Mouse (Mus musculus) spleen, postnatal 10 days (tissue): Measurements from ENCODE around the gene Rnf208.
"Not testable (repeated sequence)": the region's sequence is repeated elsewhere in the genome, so short reads cannot be mapped to it uniquely, and the experiment has no call there.

Experiments
- DNase-seq, 2 experiments: peaks; one replicate each; pipeline ENCODE4 v3.0.0; 2021 to 2022; ENCODE audit warnings: low spot score in 2 of 2

Rnf208 gene

DNA sequence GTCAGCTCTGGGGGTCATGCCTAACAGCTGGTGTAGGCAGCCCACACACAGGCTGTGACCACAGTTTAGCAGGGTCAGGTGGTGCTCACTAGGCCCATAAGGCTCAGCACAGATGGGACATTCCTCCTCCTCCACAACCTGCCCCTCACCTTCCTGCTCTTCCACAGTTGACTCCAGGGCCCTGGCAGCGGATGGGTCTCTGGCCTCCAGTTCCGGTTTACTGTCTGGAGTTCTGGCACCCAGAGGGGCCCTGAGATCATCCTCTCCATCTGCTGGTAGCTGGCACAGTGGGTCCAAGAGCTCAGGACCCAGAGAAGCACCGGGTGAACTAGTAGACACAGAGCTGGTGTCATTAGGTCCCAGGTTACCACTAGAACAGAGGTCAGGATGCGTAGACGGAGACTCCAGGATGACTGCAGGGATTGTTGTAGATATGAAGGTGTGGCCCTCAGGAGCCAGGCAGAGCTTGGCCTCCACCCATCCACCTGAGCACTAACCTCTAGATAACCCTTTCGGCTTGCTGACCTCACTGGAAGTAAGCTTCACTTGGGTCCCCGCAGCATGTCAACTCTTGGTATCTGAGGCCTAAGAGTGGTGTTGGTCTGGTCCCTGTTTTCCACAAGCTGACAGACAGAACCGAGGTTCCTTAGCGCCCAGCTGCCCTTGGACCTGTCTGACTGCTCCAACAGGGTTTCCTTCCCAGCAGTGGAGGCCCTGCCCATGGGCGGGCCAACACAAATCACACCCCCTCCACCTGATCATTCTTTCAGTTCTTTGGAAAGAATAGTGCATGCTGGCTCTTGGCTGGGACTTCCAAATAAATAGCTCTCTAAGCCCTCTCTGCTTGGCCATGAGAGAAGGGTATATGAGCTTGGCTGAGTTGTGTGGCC lies 4.4 kb downstream of the Rnf208 start, which contains the start of gene AL732309.1:
TSS of gene AL732309.1 (minus strand) at position 681 of the 890 bp plus-strand sequence.
- DNase-seq = no peak

DNA sequence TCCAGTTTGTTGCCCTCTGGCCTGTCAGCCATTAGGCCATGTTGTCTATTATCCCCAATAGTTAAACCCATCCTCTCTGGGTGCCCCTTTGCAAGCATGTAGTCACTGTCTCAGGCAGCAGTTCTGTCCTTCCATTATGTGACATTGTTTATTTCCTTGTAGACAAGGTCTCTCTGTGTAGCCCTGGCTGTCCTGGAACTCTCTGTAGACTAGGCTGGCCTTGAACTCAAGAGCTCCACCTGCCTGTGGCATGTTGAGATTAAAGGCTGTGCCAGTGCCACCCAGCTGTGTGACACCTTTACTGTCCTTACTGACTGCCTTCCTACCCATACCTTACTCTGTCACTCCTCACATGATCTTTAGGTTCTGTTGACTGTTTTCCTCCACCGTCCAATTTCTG lies 10.3 kb downstream of the Rnf208 start:
- DNase-seq = peak in 1 of 2 experiments; percentile 54

DNA sequence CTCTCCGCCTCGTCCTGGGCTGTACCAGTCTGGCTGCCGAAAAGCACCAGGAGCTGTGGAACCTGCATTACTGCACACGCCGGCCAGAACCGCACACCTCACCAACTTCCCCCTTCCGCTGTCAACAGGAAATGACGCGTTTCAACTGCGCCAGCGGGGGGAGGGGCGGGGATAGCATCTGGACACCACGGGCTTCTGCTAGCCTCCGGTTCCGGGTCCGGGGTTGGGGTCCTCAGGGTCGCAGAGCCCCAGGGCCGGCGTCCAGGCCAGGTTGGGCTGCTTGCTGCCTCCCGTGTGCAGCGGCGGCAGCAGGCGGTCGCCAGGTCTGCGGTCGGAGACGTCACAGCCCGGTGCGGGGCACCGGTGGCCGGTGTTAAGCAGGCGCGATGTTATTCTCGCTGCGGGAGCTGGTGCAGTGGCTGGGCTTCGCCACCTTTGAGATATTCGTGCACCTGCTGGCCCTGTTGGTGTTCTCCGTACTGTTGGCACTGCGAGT lies 13.3 kb downstream of the Rnf208 start, which contains the start of gene Tmem203:
TSS of gene Tmem203 (plus strand) at position 156 of the 496 bp plus-strand sequence.
- DNase-seq = peak; percentile 87 to 93

DNA sequence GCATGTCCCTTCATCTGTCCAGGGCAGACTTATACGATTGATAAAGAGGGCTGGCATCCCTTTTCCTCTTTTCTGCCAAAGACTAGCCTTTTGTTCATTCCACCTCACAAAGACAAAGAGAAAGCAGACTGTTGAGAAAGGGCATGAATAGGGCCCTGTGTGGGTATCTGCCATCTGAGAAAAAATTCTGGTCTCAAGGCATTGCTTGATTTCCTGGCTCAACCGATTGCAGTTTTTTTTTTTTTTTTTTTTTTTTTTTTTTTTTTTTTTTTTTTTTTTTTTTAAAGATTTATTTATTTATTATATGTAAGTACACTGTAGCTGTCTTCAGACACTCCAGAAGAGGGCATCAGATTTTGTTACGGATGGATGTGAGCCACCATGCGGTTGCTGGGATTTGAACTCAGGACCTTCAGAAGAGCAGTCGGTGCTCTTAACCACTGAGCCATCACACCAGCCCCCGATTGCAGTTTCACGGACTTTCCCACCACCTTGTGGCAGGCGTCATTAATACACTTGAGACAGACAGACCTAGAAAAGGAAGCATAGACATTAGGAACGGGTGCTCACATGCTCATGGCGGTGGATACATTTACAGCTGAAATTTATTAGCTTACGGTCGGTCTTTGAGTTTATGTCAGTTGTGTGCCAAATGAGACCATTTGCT lies 14.5 kb downstream of the Rnf208 start:
- peak; percentile 41 to 82 for DNase-seq

DNA sequence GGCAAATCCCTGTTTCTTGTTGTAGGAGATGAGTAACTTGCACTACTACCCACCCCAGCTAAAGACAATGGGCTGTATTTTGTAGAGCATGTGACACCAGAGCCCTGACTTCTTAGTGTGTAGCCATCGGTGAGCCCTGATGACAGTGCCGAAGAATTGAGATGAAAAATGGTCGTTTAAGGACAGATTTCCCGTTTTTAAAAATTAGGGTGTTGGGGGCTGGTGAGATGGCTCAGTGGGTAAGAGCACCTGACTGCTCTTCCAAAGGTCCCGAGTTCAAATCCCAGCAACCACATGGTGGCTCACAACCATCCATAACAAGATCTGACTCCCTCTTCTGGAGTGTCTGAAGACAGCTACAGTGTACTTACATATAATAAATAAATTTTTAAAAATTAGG lies 15.2 kb downstream of the Rnf208 start:
- DNase-seq = not testable (repeated sequence)

DNA sequence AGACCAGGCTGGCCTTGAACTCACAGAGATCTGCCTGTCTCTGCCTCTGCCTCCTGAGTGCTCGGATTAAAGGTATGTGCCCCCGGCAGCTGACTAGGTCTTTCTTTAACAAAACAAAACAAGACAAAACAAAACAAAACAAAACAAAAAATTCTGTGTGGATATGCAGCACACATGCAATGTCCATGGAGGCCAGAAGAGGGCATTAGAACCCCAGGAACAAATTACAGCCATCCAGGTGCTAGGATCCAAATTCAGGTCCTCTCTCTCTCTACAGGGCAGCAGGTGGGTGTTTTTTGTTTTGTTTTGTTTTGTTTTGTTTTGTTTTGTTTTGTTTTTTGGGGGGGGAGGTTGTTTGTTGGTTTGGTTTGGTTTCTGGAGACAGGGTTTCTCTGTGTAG lies 16.8 kb downstream of the Rnf208 start:
- DNase-seq = peak in 1 of 2 experiments; percentile 40

DNA sequence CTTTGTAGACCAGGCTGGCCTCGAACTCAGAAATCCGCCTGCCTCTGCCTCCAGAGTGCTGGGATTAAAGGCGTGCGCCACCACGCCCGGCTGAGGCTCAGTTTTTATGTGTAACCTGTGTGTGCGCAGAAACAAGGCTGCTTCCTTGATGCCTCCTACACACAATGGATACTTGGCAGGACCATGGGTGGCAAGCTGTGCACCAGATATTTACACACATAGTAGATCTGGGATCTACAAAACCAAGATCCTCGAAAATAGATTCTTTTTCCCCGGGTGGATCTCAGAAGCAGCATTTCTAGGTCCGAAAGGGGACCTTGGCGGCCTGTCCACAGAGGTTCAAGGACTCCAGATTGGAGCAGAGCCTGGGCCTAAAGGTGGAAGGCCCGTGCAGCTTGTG lies 19.8 kb downstream of the Rnf208 start:
- DNase-seq = no peak

DNA sequence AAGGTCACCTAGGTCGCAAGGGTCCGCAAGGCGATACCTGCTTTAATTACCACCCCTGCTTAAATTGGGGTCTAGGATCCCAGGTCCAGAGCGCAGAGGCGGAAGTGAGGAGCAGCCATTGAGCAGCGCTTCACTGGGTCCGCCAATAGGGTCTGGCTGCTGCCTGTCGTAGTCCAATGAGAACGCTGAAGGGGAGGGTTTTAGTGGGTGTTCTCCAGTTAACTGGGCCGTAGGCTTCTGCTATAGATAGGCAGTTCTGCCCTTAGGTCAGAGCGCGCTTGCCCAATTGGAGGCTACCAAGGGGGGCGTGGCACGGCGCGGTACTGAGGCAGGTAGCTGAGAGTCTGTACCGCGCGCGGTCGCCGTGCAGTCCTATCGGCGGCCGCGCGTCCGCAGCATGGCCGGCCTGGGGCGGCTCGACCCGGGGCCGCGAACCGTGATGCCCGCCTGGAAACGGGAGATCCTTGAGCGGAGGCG lies 20.3 kb downstream of the Rnf208 start, which contains the start of gene Tprn:
TSS of gene Tprn (plus strand) at position 328 of the 477 bp plus-strand sequence.
- peak; percentile 90 to 97 for DNase-seq

DNA sequence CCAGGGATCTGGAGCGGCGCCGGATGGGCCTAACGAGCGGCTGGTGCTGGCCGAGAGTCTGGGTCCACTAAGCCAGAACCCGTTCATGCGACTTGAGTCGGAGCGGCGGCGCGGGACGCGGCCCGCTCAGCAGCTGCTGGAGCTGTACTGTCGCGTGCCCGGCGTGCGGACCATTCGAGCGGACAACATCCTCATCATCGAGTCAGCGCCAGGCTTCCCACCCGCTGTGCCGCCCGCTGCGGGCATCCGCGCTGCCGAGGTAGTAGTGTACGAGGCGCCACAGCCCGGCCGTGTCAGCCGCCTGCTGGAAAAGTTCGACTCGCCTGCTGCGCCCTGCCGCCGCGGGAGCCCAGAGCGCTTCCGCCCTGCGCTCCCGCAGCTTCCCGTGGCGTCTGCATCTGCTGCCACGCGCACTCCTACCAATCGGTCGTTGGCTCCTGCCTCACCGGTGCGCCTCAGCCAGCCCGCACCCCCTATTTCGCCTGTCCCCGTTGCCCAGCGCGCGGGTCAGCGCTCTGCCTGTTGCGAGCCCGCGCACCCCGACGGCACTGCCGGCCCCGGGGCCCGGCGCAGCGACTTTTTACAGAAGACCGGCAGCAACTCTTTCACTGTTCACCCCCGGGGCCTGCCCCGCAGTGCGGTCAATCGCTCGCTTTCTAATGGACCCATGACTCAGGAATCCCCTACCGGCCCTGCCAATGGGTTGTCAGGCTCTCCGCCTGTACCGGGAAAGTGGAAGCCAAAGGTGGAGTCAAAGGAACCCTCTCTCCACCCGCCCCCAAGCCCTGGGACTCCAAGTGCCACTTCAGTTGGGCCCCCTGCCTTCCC lies 21.0 kb downstream of the Rnf208 start:
- DNase-seq = peak; percentile 56 to 65

DNA sequence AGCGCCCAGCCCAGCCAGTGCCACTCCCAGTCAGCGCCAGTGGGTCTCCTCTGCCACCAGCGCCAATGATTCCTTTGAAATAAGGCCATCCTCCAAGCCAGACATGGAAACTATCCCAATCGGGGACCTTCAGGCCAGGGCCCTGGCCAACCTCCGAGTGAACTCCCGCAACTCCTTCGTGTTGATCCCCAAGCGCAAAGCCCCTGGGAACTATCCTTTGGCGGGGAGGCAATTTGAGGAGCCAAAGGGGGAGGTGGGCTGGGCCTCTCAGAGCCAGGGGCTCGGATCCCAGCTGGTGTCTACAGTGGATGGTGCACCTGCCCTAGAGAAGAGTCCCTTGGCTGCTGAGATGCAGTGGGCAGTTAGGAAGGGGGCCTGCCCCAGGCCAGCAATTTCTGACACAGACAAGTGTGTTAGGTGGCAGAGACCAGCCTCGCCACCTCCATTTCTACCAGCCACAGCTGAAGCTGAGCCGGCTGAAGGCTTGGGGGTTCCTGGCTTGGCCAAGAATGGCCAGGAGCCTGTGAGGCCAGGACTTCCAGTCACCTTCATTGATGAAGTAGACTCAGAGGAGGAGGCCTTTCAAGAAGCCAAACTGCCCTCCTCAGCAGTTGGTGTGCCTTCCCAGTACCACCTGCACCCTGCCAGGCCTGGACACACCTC lies 21.7 kb downstream of the Rnf208 start:
- no peak for DNase-seq

DNA sequence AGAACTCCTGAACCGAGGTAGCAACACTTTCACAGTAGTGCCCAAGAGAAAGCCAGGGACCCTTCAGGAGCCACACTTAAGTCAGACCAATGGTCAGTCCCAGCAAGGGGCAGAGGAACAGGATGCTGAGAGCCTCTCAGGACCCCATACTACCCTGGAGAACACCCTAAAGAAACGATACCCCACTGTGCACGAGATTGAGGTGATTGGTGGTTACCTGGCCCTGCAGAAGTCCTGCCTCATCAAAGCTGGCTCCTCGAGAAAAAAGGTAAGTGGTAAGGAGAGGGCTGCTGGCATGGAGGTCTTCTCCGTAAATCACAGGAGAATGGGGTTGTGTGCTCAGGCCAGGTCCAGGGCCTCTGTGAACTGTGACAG lies 22.2 kb downstream of the Rnf208 start:
- DNase-seq = no peak

DNA sequence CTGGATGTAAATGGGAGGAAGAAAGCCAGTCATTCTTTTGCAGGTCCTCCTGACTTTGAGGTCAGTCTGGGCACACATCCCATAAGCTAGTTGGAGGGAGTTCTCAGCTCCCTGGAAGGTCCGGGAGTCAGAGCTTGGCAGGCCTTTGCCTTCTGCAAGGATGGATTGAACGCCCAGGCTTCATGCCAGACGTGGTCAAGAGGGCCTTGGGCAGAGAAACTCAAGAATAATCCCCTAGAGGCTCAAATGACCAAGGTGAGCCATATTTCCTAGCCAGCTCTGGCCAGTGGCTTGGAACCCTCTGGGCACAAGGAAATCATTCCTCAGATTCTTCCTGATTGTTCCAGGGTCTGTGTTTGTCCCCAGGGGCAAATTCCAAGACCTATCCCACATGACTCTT lies 22.8 kb downstream of the Rnf208 start:
- no peak for DNase-seq

DNA sequence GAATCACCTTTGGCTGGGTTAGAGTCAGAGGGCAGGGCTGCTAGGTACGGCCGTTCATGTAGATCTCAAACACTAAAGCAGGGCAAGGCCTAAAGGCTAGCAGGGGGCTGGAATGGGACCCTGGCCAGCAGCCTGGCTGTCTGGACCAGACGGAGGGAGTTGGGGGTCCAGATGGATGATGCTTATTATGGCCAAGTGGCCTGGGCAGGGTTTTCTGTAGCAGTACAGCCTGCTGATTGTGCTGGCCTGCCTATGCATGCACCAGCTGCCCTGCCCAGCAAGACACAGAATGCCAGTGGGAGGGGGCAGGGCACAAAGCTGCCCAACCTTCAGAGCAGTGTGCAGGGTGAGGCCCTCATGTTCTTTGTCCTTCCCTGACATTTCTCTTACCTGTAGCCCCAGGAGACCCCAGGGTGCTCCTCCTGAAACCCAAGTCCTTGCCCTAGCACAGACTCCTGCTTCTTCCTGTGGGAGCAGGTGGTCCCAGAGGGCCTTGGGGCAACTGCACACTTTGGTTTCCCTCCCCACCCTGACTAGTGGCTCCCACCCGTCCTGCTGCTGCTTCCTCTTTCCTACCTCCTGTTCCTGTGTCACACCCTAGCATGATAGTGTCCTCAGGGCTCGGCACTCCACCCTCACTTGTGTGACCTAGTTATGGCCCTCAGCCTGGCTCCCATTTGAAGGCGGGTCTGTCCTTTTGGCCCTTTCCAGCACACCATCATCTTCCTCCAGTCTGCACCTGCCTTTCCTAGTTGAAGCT lies 24.0 kb downstream of the Rnf208 start:
- peak in 1 of 2 experiments; percentile 35 for DNase-seq

DNA sequence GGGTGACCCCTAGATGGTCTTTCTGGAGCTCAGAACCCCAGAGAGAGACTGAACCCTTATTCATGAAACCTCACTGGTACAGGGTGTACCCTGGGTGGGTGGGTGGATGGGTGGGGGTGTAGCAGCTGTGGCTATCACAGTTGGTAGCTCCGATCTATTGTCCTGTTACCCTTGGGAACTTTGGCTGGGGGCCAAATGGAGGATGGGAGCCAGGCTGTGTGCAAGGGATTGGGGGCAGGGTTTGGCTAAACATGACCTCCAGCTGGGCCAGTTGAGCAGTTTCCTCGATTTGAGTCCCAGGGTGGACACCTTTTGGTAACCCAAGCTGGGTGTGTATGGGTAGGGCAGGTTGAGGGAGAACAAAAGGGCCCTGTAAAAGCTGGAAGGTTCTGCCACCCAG lies 24.7 kb downstream of the Rnf208 start:
- DNase-seq = no peak

DNA sequence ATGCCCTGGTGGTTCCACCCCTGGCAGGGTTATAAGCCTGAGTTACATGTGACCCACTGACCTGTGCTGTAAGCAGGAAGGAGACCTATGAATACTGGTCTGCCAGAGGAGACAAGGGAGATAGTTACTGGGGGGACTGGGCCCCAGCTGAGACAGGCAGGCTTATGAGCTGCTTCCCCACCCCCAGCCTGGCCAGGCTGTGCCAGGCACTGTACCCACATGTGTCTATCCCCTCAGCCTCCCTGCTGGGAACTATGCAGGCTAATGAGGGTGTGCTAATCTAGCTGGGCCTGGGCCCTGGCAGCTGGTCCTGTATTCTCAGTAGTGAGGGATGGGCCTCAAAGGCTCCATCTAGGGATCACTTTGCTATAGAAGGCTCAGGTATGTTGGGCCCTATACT lies 25.2 kb downstream of the Rnf208 start:
- no peak for DNase-seq

DNA sequence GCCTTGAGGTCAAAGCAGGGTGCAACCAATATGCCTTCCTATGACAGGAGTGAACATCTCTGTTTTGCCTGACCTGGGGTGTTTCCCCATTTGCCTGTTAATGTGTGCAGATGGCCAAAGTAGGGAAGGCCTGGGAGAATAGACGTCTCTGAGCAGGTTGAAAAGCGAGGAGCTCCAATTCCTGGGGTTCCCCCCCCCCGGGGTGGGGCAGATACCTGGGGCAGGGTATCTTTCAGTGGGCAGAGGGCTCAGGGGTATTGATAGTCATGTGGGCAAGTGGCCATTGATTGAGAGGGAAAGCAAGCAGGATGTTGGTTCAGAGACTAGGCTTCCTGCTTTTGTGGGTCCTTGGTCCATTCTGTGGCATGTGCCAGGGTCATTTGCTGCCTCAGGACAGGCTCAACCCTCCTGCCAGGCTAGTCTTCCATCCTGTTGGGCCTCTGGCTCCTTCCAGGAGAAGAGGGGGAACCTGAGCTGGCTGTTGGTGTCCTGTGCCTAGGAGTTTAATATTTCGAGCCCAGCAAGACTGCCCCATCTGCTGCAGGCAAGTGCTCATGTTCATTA lies 25.8 kb downstream of the Rnf208 start:
- DNase-seq = no peak

DNA sequence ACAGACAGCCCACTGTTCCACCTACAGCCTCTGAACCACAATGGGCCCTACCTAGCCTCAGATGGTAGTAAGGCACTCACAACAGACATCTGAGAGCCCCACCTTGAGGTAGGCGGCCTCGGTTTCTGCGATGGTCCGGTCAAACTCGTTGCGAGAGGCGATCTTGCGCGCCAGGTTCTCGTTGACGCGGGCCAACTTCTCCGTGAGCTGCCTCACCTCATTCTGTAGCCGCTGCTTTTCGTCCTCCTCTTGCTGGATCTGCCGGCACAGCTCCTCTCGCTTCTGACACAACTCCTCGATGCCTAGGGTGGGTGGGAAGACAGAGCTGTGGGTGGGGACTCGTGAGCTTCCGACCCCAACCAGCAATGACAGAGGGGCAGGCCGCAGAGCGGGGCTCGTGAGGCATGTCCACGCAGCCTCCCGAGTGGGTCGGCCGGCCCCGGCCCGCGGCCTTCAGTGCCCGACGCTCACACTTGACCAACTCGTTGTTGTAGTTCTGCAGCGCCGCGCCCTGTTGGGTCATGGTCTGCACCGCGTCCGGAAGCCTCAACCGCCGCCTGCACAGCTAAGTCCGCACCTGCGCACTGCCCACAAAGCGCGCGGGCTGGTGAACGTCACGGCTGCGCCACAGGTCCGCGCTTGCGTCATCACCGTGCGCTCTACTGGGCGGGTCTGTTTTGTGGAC lies 29.9 kb downstream of the Rnf208 start, which contains the start of the genes Ssna1 and Anapc2:
TSS of gene Ssna1 (minus strand) at position 612 of the 685 bp plus-strand sequence.
TSS of gene Anapc2 (plus strand) at position 652 of the 685 bp plus-strand sequence.
- DNase-seq = peak; percentile 98 to 99

DNA sequence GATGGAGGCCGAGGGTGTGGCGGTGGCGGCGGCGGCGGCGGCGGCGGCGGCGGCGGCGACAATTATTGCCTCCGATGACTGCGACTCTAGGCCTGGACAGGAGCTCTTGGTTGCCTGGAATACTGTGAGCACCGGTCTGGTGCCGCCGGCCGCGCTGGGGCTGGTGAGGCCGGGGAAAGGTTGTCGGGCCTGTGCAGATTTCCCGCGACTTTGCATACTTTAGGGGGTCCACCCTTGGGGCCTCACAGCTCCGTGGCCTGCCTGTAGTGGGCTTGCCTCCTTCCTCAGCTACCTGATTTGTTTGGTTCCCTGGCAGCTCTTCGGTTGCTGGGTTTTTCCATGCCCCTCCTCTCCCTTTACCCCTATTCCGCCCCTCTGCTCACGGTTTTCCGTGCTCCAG lies 30.5 kb downstream of the Rnf208 start:
- DNase-seq = no peak

DNA sequence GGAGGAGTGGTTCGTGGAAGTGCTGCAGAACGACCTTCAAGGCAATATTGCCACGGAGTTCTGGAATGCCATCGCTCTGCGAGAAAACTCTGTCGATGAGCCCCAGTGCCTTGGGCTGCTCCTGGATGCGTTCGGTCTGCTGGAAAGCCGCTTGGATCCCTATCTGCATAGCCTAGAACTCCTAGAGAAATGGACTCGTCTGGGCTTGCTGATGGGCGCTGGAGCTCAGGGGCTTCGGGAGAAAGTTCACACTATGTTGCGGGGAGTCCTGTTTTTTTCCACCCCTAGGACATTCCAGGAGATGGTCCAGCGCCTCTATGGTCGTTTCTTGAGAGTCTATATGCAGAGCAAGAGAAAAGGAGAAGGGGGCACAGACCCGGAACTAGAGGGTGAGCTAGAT lies 31.0 kb downstream of the Rnf208 start:
- DNase-seq = no peak
